Mouse (Mus musculus) stomach, postnatal 0 days (tissue): ENCODE measurements around the gene Dgki.

ENCODE experiments used
- CTCF ChIP-seq: IDR thresholded peaks from 2 replicates; pipeline ENCODE4 v1.5.1; 2016; ENCODE audit warnings: antibody characterized with exemption, low read depth, mild to moderate bottlenecking, moderate library complexity
- EP300 ChIP-seq: optimal IDR thresholded peaks from 2 replicates; pipeline ENCODE3; 2016; ENCODE audit warnings: antibody characterized with exemption

DNA sequence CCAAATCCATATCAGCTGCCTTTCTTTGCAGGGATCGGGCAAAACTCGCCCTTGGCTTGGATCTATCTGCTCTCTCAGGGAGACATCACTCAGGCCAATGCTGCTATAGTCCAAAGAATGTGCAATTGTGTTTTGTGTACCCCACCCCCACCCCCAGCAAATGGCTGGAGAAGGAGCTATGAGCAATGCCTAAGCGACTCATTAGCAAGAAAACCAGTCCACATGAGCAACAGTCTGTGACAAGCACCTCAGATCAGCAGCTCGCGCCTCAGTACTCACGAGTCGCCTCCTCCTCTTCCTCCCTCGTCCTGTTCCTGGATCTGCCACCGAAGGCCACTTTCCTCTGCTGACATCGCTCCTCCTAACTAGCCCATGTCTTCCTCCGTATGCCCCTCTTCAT is 55.9 kb downstream of the Dgki start:
- TF ChIP-seq CTCF (no peak), EP300 (no peak)
